Comparison of ENCODE assay signal across 28 mouse cellular contexts in the genomic region with DNA sequence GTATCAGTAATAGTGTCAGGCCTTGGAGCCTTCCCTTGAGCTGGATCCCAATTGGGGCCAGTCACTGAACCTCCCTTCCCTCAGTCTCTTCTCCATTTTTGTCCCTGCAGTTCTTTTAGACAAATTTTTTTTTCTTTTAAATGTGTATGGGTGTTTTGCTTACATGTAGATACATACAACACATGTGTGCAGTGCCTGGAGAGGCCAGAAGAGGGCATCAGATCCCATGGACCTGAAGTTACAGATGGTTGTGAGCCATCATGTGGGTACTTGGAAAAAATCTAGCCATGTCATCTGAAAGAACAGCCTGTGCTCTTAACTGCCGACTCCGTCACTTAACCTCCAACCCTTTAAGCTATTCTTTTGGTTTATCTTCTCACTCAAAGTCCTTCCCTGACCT. TPM values are rescaled to one million over a fixed set of nuclear protein-coding genes. Genes with fewer than 3 reads are reported as not detected.
DNase-seq lines count a peak whose midpoint lies in the region; ATAC-seq and TF ChIP-seq lines count a peak whose summit lies in the region.
"Had no signal": no experiment of that assay in that cellular context is flagged by ENCODE, and none has a peak within 500 bp of the region (broad histone marks: within the 10 kb centered on the region; RNA-seq: fewer than 3 reads in every experiment).

No protein-coding gene starts in this region.

- POLR2A ChIA-PET in Patski (lab: Charles Lee): no interaction called here

- H3K27ac ChIP-seq in layer of hippocampus, adult 2 months: no peak overlapping the region
- H3K27ac ChIP-seq in gastrocnemius, adult 2 months: no peak overlapping the region
- H3K27ac ChIP-seq: embryonic facial prominence, embryonic 10.5 days; embryonic facial prominence, embryonic 13.5 days; forebrain, embryonic 12.5 days; heart, adult 2 months; heart, embryonic 10.5 days; heart, embryonic 13.5 days; hindbrain, embryonic 15.5 days had no signal

- H3K27me3 ChIP-seq in E14TG2a.4 (ENCODE audit: insufficient read depth, low read length) (no peaks in the 10 kb centered on the region), Patski (no peaks in the 10 kb centered on the region)
- H3K27me3 ChIP-seq: embryonic facial prominence, embryonic 13.5 days; forebrain, embryonic 12.5 days; heart, embryonic 13.5 days; hindbrain, embryonic 15.5 days had no signal

- in situ Hi-C loops in Patski (cut with MboI; ENCODE audit: low pct_unique_long_range_greater_than_20kb): no loop called here

- H3K4me3 ChIP-seq in layer of hippocampus, adult 2 months: no peak overlapping the region
- no peak overlapping the region for H3K4me3 ChIP-seq in E14TG2a.4 (replicated peaks; ENCODE audit: low read length)
- H3K4me3 ChIP-seq in gastrocnemius, adult 2 months: no peak overlapping the region
- H3K4me3 ChIP-seq: embryonic facial prominence, embryonic 10.5 days; embryonic facial prominence, embryonic 13.5 days; erythroblast, embryonic 14.5 days; forebrain, embryonic 12.5 days; heart, adult 2 months; heart, embryonic 10.5 days; heart, embryonic 13.5 days; hindbrain, embryonic 15.5 days had no signal

- TF ChIP-seq POLR2A in brain, embryonic 14.5 days (IDR thresholded peaks at IDR 0.05; ENCODE audit: borderline replicate concordance, extremely low read depth, insufficient read depth, insufficient read length, poor library complexity, severe bottlenecking): no peak

- TF ChIP-seq CTCF in layer of hippocampus, adult 2 months (conservative IDR thresholded peaks at IDR 0.05): peak; percentile 46
- TF ChIP-seq CTCF in E14TG2a.4 (conservative IDR thresholded peaks at IDR 0.05; ENCODE audit: low read length): peak; percentile 53
- peak; percentile 33 for TF ChIP-seq CTCF in Patski (IDR thresholded peaks at IDR 0.05)
- peak; percentile 3; the same call in 1 of the 2 replicates for TF ChIP-seq CTCF in brain, embryonic 14.5 days (IDR thresholded peaks at IDR 0.05; ENCODE audit: borderline replicate concordance, extremely low read depth, insufficient read depth, insufficient read length)
- no peak for TF ChIP-seq CTCF in gastrocnemius, adult 2 months (IDR thresholded peaks at IDR 0.05)

- no peak for ATAC-seq in Patski
- no peak for ATAC-seq in megakaryocyte, adult 5-6 weeks (ENCODE audit: poor library complexity, severe bottlenecking)
- ATAC-seq: forebrain, embryonic 16.5 days had no signal

- no peak for DNase-seq in layer of hippocampus, adult 2 months (ENCODE audit: low spot score in 2 of 2)
- DNase-seq in layer of hippocampus, postnatal 10 days (ENCODE audit: low spot score in 2 of 2): no peak
- DNase-seq in Patski (ENCODE audit: low read depth, low spot score): no peak
- no peak for DNase-seq in brain, embryonic 14.5 days (ENCODE audit: low read depth)
- DNase-seq in left cerebral cortex, adult 18-20 months (ENCODE audit: low spot score in 2 of 2): no peak
- no peak for DNase-seq in gastrocnemius, adult 2 months
- DNase-seq: adrenal gland, adult 2 months; adrenal gland, postnatal 14 days; cerebellum, adult 11-12 months; cerebellum, adult 8-10 months; cerebellum, postnatal 10 days; cerebellum, postnatal 36 days; embryo, embryonic 11 days; gastrocnemius, postnatal 10 days; gastrocnemius, postnatal 36 days; heart, adult 2 months; heart, postnatal 14 days; heart, postnatal 4 days had no signal

- CTCF ChIA-PET in Patski (lab: Charles Lee): interaction anchor here (2.2 kb wide), 1 partner anchor 10 kb away, joined by 8 read pairs; no protein-coding TSS in a partner anchor

- intact Hi-C loops in gastrocnemius, adult 2 months (cut with DNase I): no loop called here

- no peaks in the 10 kb centered on the region for H3K9me3 ChIP-seq in E14TG2a.4 (ENCODE audit: low read length)
- H3K9me3 ChIP-seq: embryonic facial prominence, embryonic 10.5 days; embryonic facial prominence, embryonic 13.5 days; forebrain, embryonic 12.5 days; heart, embryonic 10.5 days; heart, embryonic 13.5 days; hindbrain, embryonic 15.5 days had no signal

- no peaks in the 10 kb centered on the region for H3K4me1 ChIP-seq in E14TG2a.4 (replicated peaks; ENCODE audit: low read depth, low read length)
- H3K4me1 ChIP-seq: embryonic facial prominence, embryonic 10.5 days; embryonic facial prominence, embryonic 13.5 days; forebrain, embryonic 12.5 days; heart, embryonic 10.5 days; heart, embryonic 13.5 days; hindbrain, embryonic 15.5 days had no signal

- H3K36me3 ChIP-seq in E14TG2a.4 (ENCODE audit: insufficient read depth, low read length): no peaks in the 10 kb centered on the region
- H3K36me3 ChIP-seq: embryonic facial prominence, embryonic 10.5 days; embryonic facial prominence, embryonic 13.5 days; forebrain, embryonic 12.5 days; heart, embryonic 10.5 days; heart, embryonic 13.5 days; hindbrain, embryonic 15.5 days had no signal

RNA-seq across cellular contexts. Expression of a gene that starts 38.1 kb away (rescaled TPM):
- total RNA-seq in layer of hippocampus, adult 2 months (2021): 100 to 1,000 TPM; 137 to 145 TPM
- total RNA-seq in layer of hippocampus, postnatal 10 days (2021): 100 to 1,000 TPM; 109 to 114 TPM
- polyA plus RNA-seq in Patski (2021): 206 TPM
- 89.7 and 105 TPM in 2 replicates for polyA plus RNA-seq in brain, embryonic 14.5 days (2012; rRNA removed)
- 55.7 and 78.0 TPM in 2 replicates for total RNA-seq in megakaryocyte, adult 5-6 weeks (2015)
- total RNA-seq in megakaryocyte, adult 5-6 weeks (2017): 43.4 and 45.9 TPM in 2 replicates
- total RNA-seq in left cerebral cortex, adult 18-20 months (2021): 100 to 1,000 TPM; 123 to 134 TPM
- 100 to 1,000 TPM; 284 to 376 TPM for total RNA-seq in gastrocnemius, adult 2 months (2021)
